Mouse (Mus musculus): ENCODE results near the gene Capn6. TPM values are rescaled to one million over a fixed set of nuclear protein-coding genes. Genes with fewer than 3 reads are reported as not detected.

Gene Capn6
- polyA plus RNA-seq (2017; shearing (Covaris generic)), result under 1 TPM in 1 of 2 experiments, not detected in 1; 0.11 TPM

DNA sequence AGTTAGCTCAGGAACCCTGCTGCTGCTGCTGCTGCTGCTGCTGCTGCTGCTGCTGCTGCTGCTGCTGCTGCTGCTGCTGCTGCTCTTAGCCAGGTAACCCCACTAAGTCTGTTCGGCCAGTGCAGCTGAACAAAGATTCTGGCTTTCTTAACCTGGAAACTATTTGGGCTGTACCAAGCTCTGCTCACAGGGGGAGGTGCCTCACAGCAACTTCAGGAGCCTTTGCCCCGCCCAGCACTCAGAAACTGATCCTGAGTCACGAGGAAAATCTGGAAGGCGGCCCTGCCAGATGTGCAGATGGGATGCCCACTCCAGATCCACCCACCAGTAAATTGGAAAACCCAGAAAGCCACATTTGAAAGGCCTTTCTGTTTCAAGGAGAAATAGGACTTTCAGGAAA is at the start of gene Capn6:
Gene Capn6 (minus strand): TSS at position 203 of the 400 bp plus-strand sequence.

Other genes with a start within 250 kb of the Capn6 start
- gene Dcx, start 105.9 kb upstream of the Capn6 start, polyA plus RNA-seq (2017; shearing (Covaris generic)), result under 1 TPM in 1 of 2 experiments, not detected in 1; 0.21 TPM

All from activated CD4-positive, CD25-positive, alpha-beta regulatory T cell (primary cell).